Mouse (Mus musculus) neural tube, embryonic 11.5 days (tissue): ENCODE data around the gene Gm3646. TPM values are rescaled to one million over a fixed set of nuclear protein-coding genes. Genes with fewer than 3 reads are reported as not detected.

Source experiments
- ATAC-seq: fragments of 200-750 bp; cut with Nextera tagmentation; 2 replicates; pipeline ENCODE4 v1.8.0; 2017; ENCODE audit warnings: moderate number of reproducible peaks, mild to moderate bottlenecking, moderate TSS enrichment, moderate library complexity; ENCODE audit not compliant: insufficient read depth, low FRiP score, low TSS enrichment
- DNase-seq: peaks from one replicate; pipeline ENCODE4 v3.0.0-alpha.2; 2015; ENCODE audit warnings: low spot score
- H3K27ac ChIP-seq: fragments of 300-500 bp; sonication (generic); 2 replicates; pipeline ENCODE4 v1.5.1; 2014; ENCODE audit warnings: low read depth, mild to moderate bottlenecking, low read length
- H3K27me3 ChIP-seq: fragments of 300-500 bp; sonication (generic); 2 replicates; pipeline ENCODE4 v1.6.1; 2014; ENCODE audit warnings: mild to moderate bottlenecking, low read length, mixed read lengths; ENCODE audit not compliant: control insufficient read depth, insufficient read depth
- H3K36me3 ChIP-seq: fragments of 300-500 bp; sonication (generic); 2 replicates; pipeline ENCODE4 v1.6.1; 2014; ENCODE audit warnings: mild to moderate bottlenecking, low read length, moderate library complexity, mixed read lengths; ENCODE audit not compliant: control insufficient read depth, insufficient read depth
- H3K4me1 ChIP-seq: fragments of 300-500 bp; sonication (generic); 2 replicates; pipeline ENCODE4 v1.6.1; 2014; ENCODE audit warnings: low read length, mixed read lengths; ENCODE audit not compliant: control insufficient read depth, insufficient read depth
- H3K4me2 ChIP-seq: fragments of 300-500 bp; sonication (generic); 2 replicates; pipeline ENCODE4 v1.6.1; 2014; ENCODE audit warnings: low read depth, mild to moderate bottlenecking, moderate library complexity
- H3K4me3 ChIP-seq: fragments of 300-500 bp; sonication (generic); 2 replicates; pipeline ENCODE4 v1.5.1; 2014; ENCODE audit warnings: low read depth, low read length
- H3K9ac ChIP-seq: fragments of 300-500 bp; sonication (generic); 2 replicates; pipeline ENCODE4 v1.6.1; 2014; ENCODE audit warnings: mild to moderate bottlenecking, low read length
- H3K9me3 ChIP-seq: fragments of 300-500 bp; sonication (generic); 2 replicates; pipeline ENCODE4 v1.6.1; 2016; ENCODE audit warnings: low read length; ENCODE audit not compliant: control insufficient read depth
- WGBS: fragments of 180-500 bp; shearing (Covaris S2); extraction: QIAGEN DNeasy Blood & Tissue Kit; methylation state at CpG from one replicate; pipeline ENCODE4 v1.1.7; 2014; 5-methylcytosine and 5-hydroxymethylcytosine counted together
- polyA plus RNA-seq: library from polyadenylated mRNA; unstranded; fragments of >200 nt; fragmentation: Nextera tagmentation; extraction: Ambion mirVana; gene quantifications from 2 replicates; pipeline ENCODE4 v1.2.1, GENCODE M21; 2014

The Gm3646 gene
- polyA plus RNA-seq = not detected in 2 replicates

DNA sequence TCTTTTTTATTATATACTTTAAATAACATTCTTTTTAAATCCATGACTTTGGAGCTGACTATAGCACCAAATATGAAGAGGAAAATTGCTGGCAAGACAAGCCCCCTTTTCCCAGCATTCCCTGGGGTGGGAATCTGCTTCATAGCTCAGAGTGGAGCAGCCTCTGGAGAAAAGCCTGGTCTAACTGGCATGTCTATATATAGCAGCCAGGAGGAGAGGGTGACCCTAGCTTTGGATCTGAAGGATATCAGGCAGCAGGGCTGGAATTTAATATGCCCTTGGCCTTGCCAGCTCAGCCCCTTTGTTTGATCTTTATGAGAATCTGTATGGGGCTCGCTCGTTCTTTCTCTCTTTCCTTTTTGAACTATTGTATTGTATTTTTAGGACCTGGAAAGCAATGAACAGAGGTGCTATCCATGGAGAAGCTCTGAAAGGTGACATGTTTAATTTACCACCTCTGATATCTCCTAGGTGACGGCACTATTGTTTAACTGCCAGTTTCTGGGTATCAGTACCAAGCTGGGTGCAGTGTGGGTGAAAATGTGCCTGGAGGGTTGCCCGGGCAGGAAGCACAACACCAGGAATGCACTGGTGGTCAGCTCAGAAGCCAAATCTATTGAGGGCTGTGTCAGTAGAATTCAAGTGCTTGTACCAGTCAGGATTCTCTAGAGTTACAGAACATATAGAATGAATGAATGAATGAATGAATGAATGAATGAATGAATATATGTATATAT, at the start of gene Gm3646:
Gene Gm3646 (minus strand): TSS at position 90 of the 737 bp plus-strand sequence.
- Histone ChIP-seq H3K27me3 (no peaks in the 10 kb centered on the region), H3K9me3 (no peaks in the 10 kb centered on the region), H3K4me2 (no peak within 1 kb of the TSS), H3K4me3 (no peak within 1 kb of the TSS), H3K4me1 (no peaks in the 10 kb centered on the region), H3K27ac (no peak within 1 kb of the TSS), H3K9ac (no peak within 1 kb of the TSS), H3K36me3 (no peaks in the 10 kb centered on the region)
- DNase-seq = no peak
- no peak for ATAC-seq
- 84% methylated on average over 4 of the region's 4 CpGs for WGBS

- Histone ChIP-seq H3K9ac (no peak overlapping the region), H3K4me2 (no peak overlapping the region), H3K9me3 (no peaks in the 10 kb centered on the region), H3K4me1 (no peaks in the 10 kb centered on the region), H3K27me3 (no peaks in the 10 kb centered on the region), H3K36me3 (no peaks in the 10 kb centered on the region), H3K4me3 (no peak overlapping the region), H3K27ac (no peak overlapping the region)
- 89% methylated on average over 7 of the region's 7 CpGs for WGBS
- no peak for DNase-seq
- ATAC-seq = no peak
These were observed 41.9 kb upstream of the Gm3646 start for GRCm38 (mm10) chr1:39847066-39847465.

DNA sequence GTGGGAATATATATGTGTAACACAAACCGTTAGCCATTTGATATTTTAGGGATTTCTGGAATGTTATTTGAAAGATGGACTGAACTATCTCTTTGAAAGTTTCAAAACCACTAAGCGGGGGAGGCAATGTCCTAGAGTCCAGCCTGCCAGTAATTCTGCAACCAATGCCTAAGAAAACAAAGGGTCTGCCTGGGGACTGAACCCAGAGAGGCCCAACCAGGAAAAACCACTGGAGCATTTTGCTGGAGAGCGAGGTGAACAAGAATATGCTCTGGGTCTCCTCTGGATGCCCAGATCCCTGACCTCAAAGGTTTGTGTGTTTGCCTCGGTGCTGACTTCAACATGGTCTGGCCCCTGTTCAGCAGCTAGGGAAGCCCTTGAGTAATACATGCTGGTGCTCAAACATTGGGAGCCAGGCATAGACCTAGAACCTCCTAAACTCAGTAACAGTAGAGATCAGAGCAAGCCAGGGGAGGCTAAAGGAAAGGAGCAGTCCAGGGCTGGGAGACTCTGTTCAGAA, 41.0 kb upstream of the Gm3646 start:
- no peak overlapping the region for H3K9ac ChIP-seq
- no peaks in the 10 kb centered on the region for H3K36me3 ChIP-seq
- no peak overlapping the region for H3K4me3 ChIP-seq
- H3K4me2 ChIP-seq = no peak overlapping the region
- no peaks in the 10 kb centered on the region for H3K27me3 ChIP-seq
- no peak overlapping the region for H3K27ac ChIP-seq
- H3K4me1 ChIP-seq = no peaks in the 10 kb centered on the region
- no peaks in the 10 kb centered on the region for H3K9me3 ChIP-seq
- DNase-seq = no peak
- 78% methylated on average over 4 of the region's 4 CpGs for WGBS
- no peak for ATAC-seq

GRCm38 (mm10) chr1:39843328-39843727, 38.2 kb upstream of the Gm3646 start:
- H3K27me3 ChIP-seq = no peaks in the 10 kb centered on the region
- no peak overlapping the region for H3K27ac ChIP-seq
- ATAC-seq (no peak), DNase-seq (no peak)
- H3K4me2 ChIP-seq = no peak overlapping the region
- H3K36me3 ChIP-seq = no peaks in the 10 kb centered on the region
- H3K4me1 ChIP-seq = peaks cover 7% of the 10 kb centered on the region; the same call in 1 of the 2 replicates
- H3K4me3 ChIP-seq = no peak overlapping the region
- WGBS = 81% methylated on average over 5 of the region's 5 CpGs
- no peaks in the 10 kb centered on the region for H3K9me3 ChIP-seq
- no peak overlapping the region for H3K9ac ChIP-seq

- H3K27ac ChIP-seq = no peak overlapping the region
- no peaks in the 10 kb centered on the region for H3K27me3 ChIP-seq
- ATAC-seq = no peak
- no peak overlapping the region for H3K4me2 ChIP-seq
- H3K9me3 ChIP-seq = no peaks in the 10 kb centered on the region
- no peak overlapping the region for H3K4me3 ChIP-seq
- peaks cover 7% of the 10 kb centered on the region; the same call in 1 of the 2 replicates for H3K4me1 ChIP-seq
- DNase-seq = no peak
- no peak overlapping the region for H3K9ac ChIP-seq
- no peaks in the 10 kb centered on the region for H3K36me3 ChIP-seq
- WGBS = 85% methylated on average over 14 of the region's 14 CpGs
These were observed 37.3 kb upstream of the Gm3646 start for GRCm38 (mm10) chr1:39842218-39843007.

GRCm38 (mm10) chr1:39840856-39841255, 35.7 kb upstream of the Gm3646 start:
- Histone ChIP-seq H3K9ac (no peak overlapping the region), H3K36me3 (no peaks in the 10 kb centered on the region), H3K27ac (no peak overlapping the region), H3K4me3 (no peak overlapping the region), H3K4me1 (peaks cover 7% of the 10 kb centered on the region; the same call in 1 of the 2 replicates), H3K4me2 (no peak overlapping the region), H3K9me3 (no peaks in the 10 kb centered on the region), H3K27me3 (no peaks in the 10 kb centered on the region)
- DNase-seq (no peak), ATAC-seq (no peak)
- 71% methylated on average over 4 of the region's 4 CpGs for WGBS

DNA sequence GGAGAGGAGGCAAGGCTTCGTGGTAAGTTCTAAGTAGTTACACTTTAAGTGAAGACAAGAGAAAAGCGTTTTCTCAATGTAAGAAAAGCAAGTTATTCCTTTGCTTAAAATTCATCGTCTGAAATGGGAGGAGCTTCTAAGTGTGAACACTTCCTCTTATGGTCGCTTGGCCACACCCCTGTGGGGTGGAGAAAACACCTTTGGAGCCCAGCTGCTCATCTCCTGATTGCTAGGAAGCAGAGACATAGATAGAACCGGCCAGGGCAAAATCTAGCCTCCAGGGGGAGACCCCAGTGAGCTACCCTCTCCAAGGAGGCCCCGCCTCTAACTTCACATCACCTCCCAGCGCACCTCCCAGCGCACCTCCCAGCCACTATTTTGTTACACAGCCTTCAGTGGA, 34.7 kb upstream of the Gm3646 start:
- no peak overlapping the region for H3K27ac ChIP-seq
- H3K9ac ChIP-seq = no peak overlapping the region
- 61% methylated on average over 8 of the region's 8 CpGs for WGBS
- no peak overlapping the region for H3K4me3 ChIP-seq
- H3K36me3 ChIP-seq = no peaks in the 10 kb centered on the region
- H3K4me2 ChIP-seq = no peak overlapping the region
- H3K9me3 ChIP-seq = no peaks in the 10 kb centered on the region
- ATAC-seq (no peak), DNase-seq (no peak)
- peaks cover 7% of the 10 kb centered on the region; the same call in 1 of the 2 replicates for H3K4me1 ChIP-seq
- H3K27me3 ChIP-seq = no peaks in the 10 kb centered on the region

DNA sequence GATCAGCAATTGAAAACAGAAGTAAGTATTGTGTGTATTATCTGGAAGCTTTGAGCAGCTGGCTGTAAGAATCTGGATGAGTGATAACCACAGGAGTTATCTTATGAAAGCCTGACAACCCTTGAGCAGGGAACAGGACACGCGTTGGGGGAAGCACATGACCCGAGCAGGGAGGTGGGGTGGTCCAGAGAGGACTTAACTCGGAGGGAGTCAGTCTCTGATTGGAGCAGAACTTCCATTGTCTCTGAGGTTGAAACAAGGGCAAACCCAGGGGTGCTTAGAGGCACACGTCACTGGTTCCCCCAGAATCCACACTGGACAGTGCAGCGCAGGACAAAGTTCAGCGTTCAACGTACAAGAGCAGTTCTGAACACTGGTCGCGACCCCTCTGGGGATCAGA, 34.1 kb upstream of the Gm3646 start:
- ATAC-seq = peak; percentile 81
- 47% methylated on average over 10 of the region's 10 CpGs for WGBS
- DNase-seq = peak; percentile 64

More for the DNA sequence above, 34.1 kb upstream of the Gm3646 start:
- no peak overlapping the region for H3K4me3 ChIP-seq
- peaks cover 7% of the 10 kb centered on the region; the same call in 1 of the 2 replicates for H3K4me1 ChIP-seq
- no peaks in the 10 kb centered on the region for H3K27me3 ChIP-seq
- no peaks in the 10 kb centered on the region for H3K9me3 ChIP-seq
- H3K36me3 ChIP-seq = no peaks in the 10 kb centered on the region
- no peak overlapping the region for H3K4me2 ChIP-seq
- H3K27ac ChIP-seq = peak overlapping the region; percentile 56; the same call in 1 of the 2 replicates
- H3K9ac ChIP-seq = no peak overlapping the region
